19 mouse cellular contexts compared by ENCODE assay signal in genomic region chr15:25503104-25503503, GRCm38 (mm10).
A peak's percentile ranks its signal among the peaks of the same experiment; 100 is the strongest.
DNase-seq lines count a peak whose midpoint lies in the region; ATAC-seq and TF ChIP-seq lines count a peak whose summit lies in the region.
"Had no signal": no experiment of that assay in that cellular context is flagged by ENCODE, and none has a peak within 500 bp of the region (broad histone marks: within the 10 kb centered on the region; RNA-seq: fewer than 3 reads in every experiment).

No protein-coding gene starts in this region.

- H3K9ac ChIP-seq in hindbrain, postnatal 0 days (replicated peaks; ENCODE audit: low read length), result no peak overlapping the region
- H3K9ac ChIP-seq in hindbrain, embryonic 16.5 days (ENCODE audit: low read depth, low read length), result no peak overlapping the region
- H3K9ac ChIP-seq in midbrain, embryonic 14.5 days (replicated peaks; ENCODE audit: low read length), result no peak overlapping the region
- H3K9ac ChIP-seq: forebrain, embryonic 12.5 days; limb, embryonic 12.5 days; liver, embryonic 15.5 days; midbrain, embryonic 13.5 days had no signal

- no peak for ATAC-seq in hindbrain, postnatal 0 days
- ATAC-seq in hindbrain, embryonic 16.5 days, result no peak
- ATAC-seq in midbrain, embryonic 14.5 days (ENCODE audit: low FRiP score, low TSS enrichment), result no peak
- ATAC-seq: midbrain, embryonic 13.5 days had no signal

- no peaks in the 10 kb centered on the region for H3K27me3 ChIP-seq in hindbrain, postnatal 0 days (ENCODE audit: insufficient read depth, low read length)
- H3K27me3 ChIP-seq in hindbrain, embryonic 16.5 days (replicated peaks; ENCODE audit: control insufficient read depth, insufficient read depth, low read length), result no peaks in the 10 kb centered on the region; the same call in 1 of the 2 replicates
- H3K27me3 ChIP-seq in midbrain, embryonic 14.5 days (ENCODE audit: control insufficient read depth, insufficient read depth, low read length), result no peaks in the 10 kb centered on the region
- H3K27me3 ChIP-seq in midbrain, embryonic 10.5 days (ENCODE audit: low read depth, poor library complexity, severe bottlenecking), result peaks cover 5% of the 10 kb centered on the region; the same call in 1 of the 2 replicates
- H3K27me3 ChIP-seq: liver, embryonic 15.5 days had no signal

- intact Hi-C loops in left cerebral cortex, adult 2 months (cut with DNase I), result no loop called here
- intact Hi-C loops in left cerebral cortex, postnatal 10 days (cut with DNase I), result no loop called here

- H3K4me1 ChIP-seq in hindbrain, postnatal 0 days (ENCODE audit: insufficient read depth, low read length), result no peaks in the 10 kb centered on the region
- 0 out of 2 replicates have a peak, but pooled peaks cover 3% of the 10 kb centered on the region for H3K4me1 ChIP-seq in hindbrain, embryonic 16.5 days (ENCODE audit: control insufficient read depth, insufficient read depth, low read depth, low read length)
- no peaks in the 10 kb centered on the region for H3K4me1 ChIP-seq in midbrain, embryonic 14.5 days (ENCODE audit: control insufficient read depth, insufficient read depth, low read length)
- 0 out of 2 replicates have a peak, but pooled peaks cover 8% of the 10 kb centered on the region for H3K4me1 ChIP-seq in midbrain, embryonic 10.5 days
- H3K4me1 ChIP-seq: liver, embryonic 15.5 days had no signal

- no peaks in the 10 kb centered on the region for H3K36me3 ChIP-seq in hindbrain, postnatal 0 days (ENCODE audit: insufficient read depth, low read length)
- H3K36me3 ChIP-seq in hindbrain, embryonic 16.5 days (ENCODE audit: control insufficient read depth, insufficient read depth, low read length), result no peaks in the 10 kb centered on the region
- H3K36me3 ChIP-seq in midbrain, embryonic 14.5 days (ENCODE audit: control insufficient read depth, insufficient read depth, low read length), result no peaks in the 10 kb centered on the region
- no peaks in the 10 kb centered on the region for H3K36me3 ChIP-seq in midbrain, embryonic 10.5 days
- H3K36me3 ChIP-seq: forebrain, embryonic 12.5 days; hindbrain, embryonic 10.5 days; limb, embryonic 12.5 days; liver, embryonic 15.5 days; midbrain, embryonic 13.5 days had no signal

- no peak overlapping the region for H3K4me2 ChIP-seq in hindbrain, postnatal 0 days (ENCODE audit: low read depth, low read length)
- H3K4me2 ChIP-seq in hindbrain, embryonic 16.5 days (ENCODE audit: low read length), result no peak overlapping the region
- H3K4me2 ChIP-seq in midbrain, embryonic 14.5 days (ENCODE audit: low read length), result no peak overlapping the region
- H3K4me2 ChIP-seq: forebrain, embryonic 12.5 days; limb, embryonic 12.5 days; liver, embryonic 15.5 days; midbrain, embryonic 13.5 days had no signal

- H3K4me3 ChIP-seq in hindbrain, postnatal 0 days (ENCODE audit: low read length), result no peak overlapping the region
- H3K4me3 ChIP-seq in hindbrain, embryonic 16.5 days (ENCODE audit: low read length), result no peak overlapping the region
- no peak overlapping the region for H3K4me3 ChIP-seq in left cerebral cortex, adult 2 months
- H3K4me3 ChIP-seq in midbrain, embryonic 14.5 days (replicated peaks; ENCODE audit: low read depth, low read length), result no peak overlapping the region
- H3K4me3 ChIP-seq in midbrain, embryonic 10.5 days, result no peak overlapping the region
- H3K4me3 ChIP-seq: forebrain, embryonic 12.5 days; hindbrain, embryonic 10.5 days; limb, embryonic 12.5 days; liver, embryonic 15.5 days; midbrain, embryonic 13.5 days had no signal

- H3K27ac ChIP-seq in hindbrain, postnatal 0 days, result no peak overlapping the region
- H3K27ac ChIP-seq in hindbrain, embryonic 16.5 days (ENCODE audit: low read depth, low read length), result no peak overlapping the region
- no peak overlapping the region for H3K27ac ChIP-seq in left cerebral cortex, adult 2 months
- no peak overlapping the region for H3K27ac ChIP-seq in midbrain, embryonic 14.5 days (replicated peaks; ENCODE audit: low read depth, low read length)
- H3K27ac ChIP-seq in midbrain, embryonic 10.5 days (replicated peaks), result no peak overlapping the region
- H3K27ac ChIP-seq: forebrain, embryonic 12.5 days; hindbrain, embryonic 10.5 days; limb, embryonic 12.5 days; liver, embryonic 15.5 days; midbrain, embryonic 13.5 days had no signal

- TF ChIP-seq CTCF in hindbrain, postnatal 0 days (IDR thresholded peaks at IDR 0.05; ENCODE audit: low read depth), result peak; percentile 58
- TF ChIP-seq CTCF in left cerebral cortex, adult 2 months (IDR thresholded peaks at IDR 0.05), result peak; percentile 32

- H3K9me3 ChIP-seq in hindbrain, postnatal 0 days (ENCODE audit: low read length), result no peaks in the 10 kb centered on the region
- H3K9me3 ChIP-seq in hindbrain, embryonic 16.5 days (ENCODE audit: control insufficient read depth, low read length), result no peaks in the 10 kb centered on the region
- H3K9me3 ChIP-seq in midbrain, embryonic 14.5 days (ENCODE audit: control insufficient read depth, low read length), result no peaks in the 10 kb centered on the region
- H3K9me3 ChIP-seq in midbrain, embryonic 10.5 days (replicated peaks), result no peaks in the 10 kb centered on the region
- H3K9me3 ChIP-seq: forebrain, embryonic 12.5 days; hindbrain, embryonic 10.5 days; limb, embryonic 12.5 days; liver, embryonic 15.5 days; midbrain, embryonic 13.5 days had no signal

- 63% methylated on average over 6 of the region's 6 CpGs for WGBS in hindbrain, postnatal 0 days
- WGBS in hindbrain, embryonic 16.5 days, result 68% methylated on average over 6 of the region's 6 CpGs
- WGBS in midbrain, embryonic 14.5 days, result 69% methylated on average over 6 of the region's 6 CpGs
- 69% methylated on average over 6 of the region's 6 CpGs for WGBS in midbrain, embryonic 10.5 days

- peak; percentile 33 for DNase-seq in hindbrain, postnatal 0 days (ENCODE audit: low spot score)
- no peak for DNase-seq in left cerebral cortex, adult 2 months (ENCODE audit: extremely low spot score in 1 of 2, low spot score in 2 of 2)
- no peak for DNase-seq in left cerebral cortex, postnatal 10 days (ENCODE audit: extremely low spot score in 1 of 2, low spot score in 2 of 2)
- peak; percentile 23 for DNase-seq in midbrain, embryonic 14.5 days
- no peak for DNase-seq in midbrain, embryonic 10.5 days (ENCODE audit: low spot score)
- no peak for DNase-seq in adipocyte (ENCODE audit: low spot score)
- DNase-seq: adrenal gland, adult 8-10 months; cerebellum, postnatal 36 days; gastrocnemius, postnatal 10 days; kidney, postnatal 10 days; right cerebral cortex, postnatal 25 days; thymus, adult 18-20 months; thymus, postnatal 4 days had no signal

Comparison
In these comparisons a context has a peak if more than half of its experiments do, and no peak if none do; other contexts are left out.
1. DNase-seq: peak in hindbrain, postnatal 0 days (single experiment) and midbrain, embryonic 14.5 days (single experiment); none in left cerebral cortex, adult 2 months (0 of 2), left cerebral cortex, postnatal 10 days (0 of 2), midbrain, embryonic 10.5 days (single experiment) and adipocyte (single experiment).